Mouse (Mus musculus) limb, embryonic 15.5 days (tissue): ENCODE measurements at regions not wholly inside any gene's neighbourhood (a gene's known extent, or its start where the extent isn't known, plus 50 kb on each side); places are given as distances from the start of the nearest gene placed in this dataset.
A peak's percentile ranks its signal among the peaks of the same experiment; 100 is the strongest.

Experiments used
- ATAC-seq: fragments of 200-750 bp; cut with Nextera tagmentation; 2 replicates; pipeline ENCODE4 v1.8.0; 2017; ENCODE audit warnings: low read depth, moderate TSS enrichment; ENCODE audit not compliant: insufficient number of reproducible peaks, low FRiP score, low TSS enrichment
- H3K27ac ChIP-seq: fragments of 300-500 bp; sonication (generic); 2 replicates; pipeline ENCODE4 v1.5.1; 2015; ENCODE audit warnings: moderate library complexity, mild to moderate bottlenecking, inconsistent platforms
- H3K27me3 ChIP-seq: fragments of 300-500 bp; sonication (generic); 2 replicates; pipeline ENCODE4 v1.6.1; 2015; ENCODE audit warnings: inconsistent platforms
- H3K36me3 ChIP-seq: fragments of 300-500 bp; sonication (generic); 2 replicates; pipeline ENCODE4 v1.6.1; 2015; ENCODE audit warnings: inconsistent platforms
- H3K4me1 ChIP-seq: fragments of 300-500 bp; sonication (generic); 2 replicates; pipeline ENCODE4 v1.6.1; 2015; ENCODE audit warnings: inconsistent platforms
- H3K4me2 ChIP-seq: fragments of 300-500 bp; sonication (generic); 2 replicates; pipeline ENCODE4 v1.6.1; 2015; ENCODE audit warnings: mild to moderate bottlenecking, inconsistent platforms
- H3K4me3 ChIP-seq: fragments of 300-500 bp; sonication (generic); 2 replicates; pipeline ENCODE4 v1.5.1; 2015; ENCODE audit warnings: mild to moderate bottlenecking, inconsistent platforms
- H3K9ac ChIP-seq: fragments of 300-500 bp; sonication (generic); 2 replicates; pipeline ENCODE4 v1.6.1; 2015; ENCODE audit warnings: inconsistent platforms
- H3K9me3 ChIP-seq: fragments of 300-500 bp; sonication (generic); 2 replicates; pipeline ENCODE4 v1.6.1; 2016; ENCODE audit warnings: inconsistent platforms
- WGBS: fragments of 180-500 bp; shearing (Covaris S2); methylation state at CpG from one replicate; pipeline ENCODE4 v1.1.7; 2015; 5-methylcytosine and 5-hydroxymethylcytosine counted together

GRCm38 (mm10) chr14:101067082-101067481 is 133.0 kb downstream of the Prr30 start:
- no peaks in the 10 kb centered on the region for H3K36me3 ChIP-seq
- 38% methylated on average over 1 of the region's 1 CpGs for WGBS
- no peaks in the 10 kb centered on the region for H3K9me3 ChIP-seq
- H3K9ac ChIP-seq, result no peak overlapping the region
- no peak for ATAC-seq
- no peaks in the 10 kb centered on the region for H3K27me3 ChIP-seq
- H3K27ac ChIP-seq, result no peak overlapping the region
- H3K4me2 ChIP-seq, result no peak overlapping the region
- H3K4me1 ChIP-seq, result peaks cover 2% of the 10 kb centered on the region; the same call in 1 of the 2 replicates
- H3K4me3 ChIP-seq, result no peak overlapping the region

DNA sequence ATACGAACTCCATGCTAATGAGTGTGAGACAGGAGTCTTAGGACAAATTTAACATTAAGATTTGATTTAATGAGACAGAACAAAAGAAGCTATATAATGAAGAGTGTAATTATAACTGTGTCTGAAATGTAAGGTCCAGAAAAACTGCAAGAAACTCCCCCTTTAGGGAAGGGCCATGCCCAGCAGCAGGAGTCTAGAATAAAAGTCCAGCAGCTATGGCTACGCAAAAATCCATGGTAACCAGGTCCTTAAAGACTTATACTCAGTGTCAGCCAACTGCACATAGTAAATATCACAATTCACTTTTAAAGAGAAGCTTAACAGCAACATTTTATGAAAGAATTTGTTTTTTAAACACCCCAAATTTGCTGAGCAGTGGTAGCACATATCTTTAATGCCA is 143.3 kb downstream of the Prr30 start:
- Histone ChIP-seq H3K27me3 (no peaks in the 10 kb centered on the region), H3K27ac (no peak overlapping the region), H3K9ac (no peak overlapping the region), H3K4me1 (peaks cover 9% of the 10 kb centered on the region; the same call in 1 of the 2 replicates), H3K36me3 (no peaks in the 10 kb centered on the region), H3K4me3 (no peak overlapping the region), H3K9me3 (no peaks in the 10 kb centered on the region), H3K4me2 (no peak overlapping the region)
- no peak for ATAC-seq
- WGBS, result 55% methylated on average over 2 of the region's 2 CpGs

DNA sequence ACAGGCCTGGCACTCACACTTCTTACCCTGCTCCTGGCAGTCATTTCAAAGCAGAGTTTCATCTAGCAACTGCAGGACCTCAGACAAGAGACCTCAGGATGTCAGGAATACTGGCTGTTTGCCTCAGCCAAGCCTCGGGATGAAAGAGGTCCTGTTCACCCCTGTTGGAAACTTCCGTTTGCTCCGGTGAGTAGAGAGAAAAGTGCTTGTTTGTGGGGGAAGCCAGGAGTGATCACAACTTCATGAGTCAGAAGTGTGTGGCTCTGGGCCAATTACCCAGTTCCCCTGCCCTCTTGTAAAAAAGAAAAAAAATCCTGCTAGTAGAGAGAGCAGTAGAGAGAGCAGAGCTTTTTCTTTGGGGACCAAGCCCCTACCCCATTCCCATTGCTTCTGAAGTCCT is 144.2 kb downstream of the Prr30 start:
- H3K9me3 ChIP-seq, result no peaks in the 10 kb centered on the region
- H3K27ac ChIP-seq, result no peak overlapping the region

GRCm38 (mm10) chr14:101054786-101055185 is 145.3 kb downstream of the Prr30 start:
- Histone ChIP-seq H3K4me2 (no peak overlapping the region), H3K9ac (no peak overlapping the region), H3K27me3 (no peaks in the 10 kb centered on the region), H3K9me3 (no peaks in the 10 kb centered on the region), H3K27ac (no peak overlapping the region), H3K4me1 (peaks cover 9% of the 10 kb centered on the region; the same call in 1 of the 2 replicates), H3K4me3 (no peak overlapping the region), H3K36me3 (no peaks in the 10 kb centered on the region)
- 66% methylated on average over 4 of the region's 4 CpGs for WGBS
- no peak for ATAC-seq

More for the DNA sequence above, 144.2 kb downstream of the Prr30 start:
- WGBS, result 11% methylated on average over 3 of the region's 3 CpGs
- no peaks in the 10 kb centered on the region for H3K27me3 ChIP-seq
- H3K4me3 ChIP-seq, result no peak overlapping the region
- H3K9ac ChIP-seq, result no peak overlapping the region
- no peaks in the 10 kb centered on the region for H3K36me3 ChIP-seq
- no peak overlapping the region for H3K4me2 ChIP-seq
- ATAC-seq, result peak; percentile 35; the same call in 1 of the 2 replicates
- H3K4me1 ChIP-seq, result peaks cover 9% of the 10 kb centered on the region; the same call in 1 of the 2 replicates

DNA sequence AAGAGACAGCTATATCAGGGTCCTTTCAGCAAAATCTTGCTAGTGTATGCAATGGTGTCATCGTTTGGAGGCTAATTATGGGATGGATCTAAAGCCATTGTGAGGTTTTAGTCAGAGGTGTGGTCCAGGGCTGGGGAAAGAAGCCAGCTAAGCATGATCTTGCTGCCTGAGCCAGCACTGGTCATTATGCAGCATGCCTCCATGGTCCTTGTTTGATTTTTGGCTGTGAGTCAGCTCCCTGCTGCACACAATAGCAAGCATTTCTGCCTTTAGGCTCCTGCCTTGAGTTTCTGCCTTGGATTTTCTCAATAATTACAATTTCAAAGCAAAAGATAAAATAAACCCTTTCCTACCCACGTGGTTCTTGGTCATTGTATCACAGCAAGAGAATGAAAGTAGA is 147.4 kb downstream of the Prr30 start:
- H3K27me3 ChIP-seq, result no peaks in the 10 kb centered on the region
- no peak for ATAC-seq
- H3K4me1 ChIP-seq, result peaks cover 9% of the 10 kb centered on the region; the same call in 1 of the 2 replicates
- H3K27ac ChIP-seq, result no peak overlapping the region
- H3K36me3 ChIP-seq, result no peaks in the 10 kb centered on the region
- no peak overlapping the region for H3K4me3 ChIP-seq
- H3K9me3 ChIP-seq, result no peaks in the 10 kb centered on the region
- H3K4me2 ChIP-seq, result no peak overlapping the region
- H3K9ac ChIP-seq, result no peak overlapping the region
- WGBS, result 65% methylated on average over 2 of the region's 2 CpGs

- no peaks in the 10 kb centered on the region for H3K27me3 ChIP-seq
- ATAC-seq, result no peak
- H3K27ac ChIP-seq, result no peak overlapping the region
- H3K4me2 ChIP-seq, result no peak overlapping the region
- H3K36me3 ChIP-seq, result no peaks in the 10 kb centered on the region
- H3K9me3 ChIP-seq, result no peaks in the 10 kb centered on the region
- H3K4me3 ChIP-seq, result no peak overlapping the region
- WGBS, result 88% methylated on average over 2 of the region's 2 CpGs
- no peak overlapping the region for H3K9ac ChIP-seq
- H3K4me1 ChIP-seq, result no peaks in the 10 kb centered on the region
These were observed 149.9 kb downstream of the Prr30 start for GRCm38 (mm10) chr14:101050212-101050611.

DNA sequence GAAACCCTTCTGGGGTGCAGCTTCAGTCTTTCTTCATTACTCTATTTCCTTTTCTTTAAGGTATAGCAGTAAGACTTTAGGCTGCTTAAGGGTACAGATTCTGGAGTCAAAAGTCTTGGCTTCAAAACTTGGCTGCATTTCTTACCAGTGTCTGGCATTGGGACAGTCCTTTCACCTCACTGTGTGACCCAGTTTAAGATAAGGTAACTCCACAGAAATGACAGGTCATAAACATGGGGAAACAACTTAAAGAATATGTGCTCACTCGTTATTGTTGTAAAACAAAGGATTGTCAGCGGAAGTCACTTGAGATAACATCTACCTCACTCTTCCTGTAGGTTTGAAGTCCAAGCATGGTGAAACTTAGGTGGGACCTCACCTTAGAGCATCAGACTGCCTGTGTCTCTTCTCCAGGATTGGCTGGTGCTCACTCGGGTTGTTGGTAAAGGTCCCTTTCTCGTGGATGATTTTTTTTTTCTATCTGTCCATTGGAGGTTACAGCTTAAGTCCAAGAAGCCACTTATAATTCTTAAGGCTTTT is 150.4 kb downstream of the Prr30 start:
- Histone ChIP-seq H3K9me3 (no peaks in the 10 kb centered on the region), H3K9ac (no peak overlapping the region), H3K4me2 (no peak overlapping the region), H3K36me3 (no peaks in the 10 kb centered on the region), H3K4me3 (no peak overlapping the region), H3K27me3 (no peaks in the 10 kb centered on the region), H3K4me1 (no peaks in the 10 kb centered on the region), H3K27ac (no peak overlapping the region)
- WGBS, result 83% methylated on average over 4 of the region's 4 CpGs
- ATAC-seq, result no peak

- H3K4me3 ChIP-seq, result no peak overlapping the region
- no peak for ATAC-seq
- H3K27me3 ChIP-seq, result no peaks in the 10 kb centered on the region
- no peaks in the 10 kb centered on the region for H3K9me3 ChIP-seq
- no peaks in the 10 kb centered on the region for H3K36me3 ChIP-seq
- H3K4me1 ChIP-seq, result no peaks in the 10 kb centered on the region
- H3K27ac ChIP-seq, result no peak overlapping the region
- WGBS, result 20% methylated on average over 4 of the region's 4 CpGs
- no peak overlapping the region for H3K4me2 ChIP-seq
- no peak overlapping the region for H3K9ac ChIP-seq
These were observed 156.6 kb downstream of the Prr30 start for GRCm38 (mm10) chr14:101043494-101043893.

DNA sequence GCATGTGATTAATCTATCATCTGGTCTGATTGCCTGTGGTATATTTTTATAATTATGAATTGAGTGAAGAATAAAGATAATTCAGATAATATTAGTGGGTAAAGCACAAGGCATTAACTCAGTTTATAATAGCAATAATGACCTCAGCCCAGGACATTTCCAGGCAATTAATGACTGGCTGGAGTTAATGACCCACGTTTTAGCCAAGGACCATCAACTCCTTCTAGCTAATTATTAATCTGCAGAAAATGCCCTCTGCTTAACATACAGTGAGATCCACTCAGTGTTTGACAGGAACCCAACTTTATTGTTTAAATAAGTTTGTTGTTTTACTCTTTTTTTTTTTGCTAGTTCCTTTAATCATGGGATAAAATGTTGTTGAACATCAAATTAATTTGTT is 199.1 kb downstream of the Prr30 start:
- Histone ChIP-seq H3K4me1 (no peaks in the 10 kb centered on the region), H3K36me3 (no peaks in the 10 kb centered on the region), H3K27ac (no peak overlapping the region), H3K9ac (no peak overlapping the region), H3K4me3 (no peak overlapping the region), H3K27me3 (no peaks in the 10 kb centered on the region), H3K4me2 (no peak overlapping the region), H3K9me3 (no peaks in the 10 kb centered on the region)
- WGBS, result 33% methylated on average over 1 of the region's 1 CpGs
- no peak for ATAC-seq

- no peaks in the 10 kb centered on the region for H3K9me3 ChIP-seq
- no peak overlapping the region for H3K4me3 ChIP-seq
- H3K9ac ChIP-seq, result no peak overlapping the region
- H3K27ac ChIP-seq, result no peak overlapping the region
- no peak for ATAC-seq
- no peaks in the 10 kb centered on the region for H3K27me3 ChIP-seq
- no peaks in the 10 kb centered on the region for H3K4me1 ChIP-seq
- WGBS, result 90% methylated on average over 5 of the region's 5 CpGs
- no peak overlapping the region for H3K4me2 ChIP-seq
- H3K36me3 ChIP-seq, result no peaks in the 10 kb centered on the region
These were observed 219.4 kb downstream of the Prr30 start for GRCm38 (mm10) chr14:100980754-100981153.

GRCm38 (mm10) chr14:100978515-100978914 is 221.6 kb downstream of the Prr30 start:
- no peaks in the 10 kb centered on the region for H3K4me1 ChIP-seq

GRCm38 (mm10) chr14:100970970-100971369 is 229.2 kb downstream of the Prr30 start:
- H3K4me3 ChIP-seq, result no peak overlapping the region
- no peaks in the 10 kb centered on the region for H3K9me3 ChIP-seq
- H3K4me1 ChIP-seq, result no peaks in the 10 kb centered on the region
- H3K27me3 ChIP-seq, result no peaks in the 10 kb centered on the region
- H3K36me3 ChIP-seq, result no peaks in the 10 kb centered on the region
- H3K4me2 ChIP-seq, result no peak overlapping the region
- no peak overlapping the region for H3K9ac ChIP-seq
- ATAC-seq, result no peak
- 80% methylated on average over 2 of the region's 2 CpGs for WGBS
- no peak overlapping the region for H3K27ac ChIP-seq

More at GRCm38 (mm10) chr14:100978515-100978914, 221.6 kb downstream of the Prr30 start:
- H3K9ac ChIP-seq, result no peak overlapping the region
- ATAC-seq, result no peak
- H3K4me2 ChIP-seq, result no peak overlapping the region
- WGBS, result 83% methylated on average over 2 of the region's 2 CpGs
- H3K27ac ChIP-seq, result no peak overlapping the region
- H3K36me3 ChIP-seq, result no peaks in the 10 kb centered on the region
- H3K4me3 ChIP-seq, result no peak overlapping the region
- H3K27me3 ChIP-seq, result no peaks in the 10 kb centered on the region
- no peaks in the 10 kb centered on the region for H3K9me3 ChIP-seq

DNA sequence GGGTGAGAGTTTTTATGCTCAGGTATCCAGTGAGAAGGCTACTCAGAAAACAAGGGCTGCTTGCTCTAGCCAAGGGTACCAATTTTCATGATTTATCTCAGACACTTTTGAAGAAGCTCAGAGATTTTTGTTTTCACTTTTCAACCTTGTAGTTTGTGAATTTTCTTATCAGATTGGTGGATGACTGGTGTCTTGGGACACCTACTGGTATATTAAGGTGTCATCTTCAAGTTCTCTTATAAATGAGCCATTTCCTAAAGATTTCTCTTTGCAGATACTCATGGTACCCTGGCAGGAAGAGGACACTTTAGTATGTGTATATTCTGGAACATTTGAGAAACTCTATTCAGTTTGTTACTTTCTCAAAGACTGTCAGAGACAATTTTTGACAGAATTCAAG is 239.9 kb downstream of the Prr30 start:
- Histone ChIP-seq H3K9ac (no peak overlapping the region), H3K27ac (no peak overlapping the region), H3K4me2 (no peak overlapping the region), H3K9me3 (no peaks in the 10 kb centered on the region), H3K4me3 (no peak overlapping the region), H3K27me3 (no peaks in the 10 kb centered on the region), H3K4me1 (no peaks in the 10 kb centered on the region), H3K36me3 (no peaks in the 10 kb centered on the region)
- ATAC-seq, result no peak
